Mouse (Mus musculus): ENCODE results near the gene Cdc42bpg.

GRCm38 (mm10) chr19:6331178-6331577, 24.9 kb downstream of the Cdc42bpg start:
- TF ChIP-seq CTCF (conservative IDR thresholded peaks at IDR 0.05 in 1 of 2, IDR thresholded peaks at IDR 0.05 in 1 of 2; ENCODE audit: low read depth in 2 of 2, low read length in 2 of 2) (no peak), POLR2AphosphoS2 (IDR thresholded peaks at IDR 0.05; ENCODE audit: low read depth, low read length) (no peak), GABPA (IDR thresholded peaks at IDR 0.05; ENCODE audit: insufficient replicate concordance, low read depth, low read length) (no peak), ELF1 (IDR thresholded peaks at IDR 0.05; ENCODE audit: low read depth, low read length) (no peak), MAX (IDR thresholded peaks at IDR 0.05; ENCODE audit: low read length) (no peak), ZC3H11A (IDR thresholded peaks at IDR 0.05; ENCODE audit: low read depth, low read length) (no peak), MYC (IDR thresholded peaks at IDR 0.05; ENCODE audit: low read depth, low read length) (no peak), SIN3A (IDR thresholded peaks at IDR 0.05; ENCODE audit: low read length) (no peak), POLR2A (IDR thresholded peaks at IDR 0.05; ENCODE audit: low read depth, low read length) (no peak), RAD21 (IDR thresholded peaks at IDR 0.05; ENCODE audit: low read depth, low read length) (no peak), USF1 (IDR thresholded peaks at IDR 0.05; ENCODE audit: low read depth, low read length) (no peak), MXI1 (IDR thresholded peaks at IDR 0.05; ENCODE audit: low read depth, low read length) (no peak), TBP (conservative IDR thresholded peaks at IDR 0.05; ENCODE audit: low read depth, low read length) (no peak), CHD2 (IDR thresholded peaks at IDR 0.05; ENCODE audit: low read length) (no peak)
